Mouse (Mus musculus): ENCODE data around the gene Ccin. TPM values are rescaled to one million over a fixed set of nuclear protein-coding genes. Genes with fewer than 3 reads are reported as not detected.

Gene Ccin
- polyA plus RNA-seq (2015; fragmentation: Nextera tagmentation; extraction: Ambion mirVana): not detected in 2 replicates

DNA sequence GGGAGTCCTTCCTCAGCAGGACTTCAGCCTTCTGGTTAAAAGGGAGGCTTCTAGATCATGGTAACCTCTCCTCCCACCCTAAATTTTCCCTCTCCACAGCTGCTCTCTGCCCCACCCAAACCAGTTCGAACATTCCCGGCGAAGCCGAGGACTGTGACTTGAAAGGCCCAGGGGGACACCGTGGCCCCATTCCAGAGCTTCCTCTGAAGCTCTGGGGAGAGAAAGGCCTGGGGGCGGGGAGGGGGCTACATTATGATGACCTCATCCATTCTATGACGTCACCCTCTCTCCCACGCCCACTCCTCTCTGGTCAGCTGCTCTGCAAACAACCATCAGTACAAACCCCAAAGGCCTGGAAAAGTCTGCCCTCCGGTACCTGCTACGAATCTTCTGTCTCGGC is at the start of gene Ccin:
Gene Ccin (plus strand): TSS at position 303 of the 400 bp plus-strand sequence.
- H3K4me3 ChIP-seq: peak within 1 kb of the TSS; percentile 37
- no peak within 1 kb of the TSS for H3K27ac ChIP-seq
- H3K4me2 ChIP-seq: peak within 1 kb of the TSS; percentile 67
- WGBS: 78% methylated on average over 11 of the region's 11 CpGs
- 0 out of 2 replicates have a peak, but pooled peaks cover 9% of the 10 kb centered on the region for H3K27me3 ChIP-seq
- no peak for ATAC-seq
- H3K9ac ChIP-seq: peak within 1 kb of the TSS; percentile 66
- H3K9me3 ChIP-seq (replicated peaks): no peaks in the 10 kb centered on the region
- H3K4me1 ChIP-seq: peaks cover 25% of the 10 kb centered on the region
- no peaks in the 10 kb centered on the region for H3K36me3 ChIP-seq (ENCODE audit: poor library complexity, severe bottlenecking)

DNA sequence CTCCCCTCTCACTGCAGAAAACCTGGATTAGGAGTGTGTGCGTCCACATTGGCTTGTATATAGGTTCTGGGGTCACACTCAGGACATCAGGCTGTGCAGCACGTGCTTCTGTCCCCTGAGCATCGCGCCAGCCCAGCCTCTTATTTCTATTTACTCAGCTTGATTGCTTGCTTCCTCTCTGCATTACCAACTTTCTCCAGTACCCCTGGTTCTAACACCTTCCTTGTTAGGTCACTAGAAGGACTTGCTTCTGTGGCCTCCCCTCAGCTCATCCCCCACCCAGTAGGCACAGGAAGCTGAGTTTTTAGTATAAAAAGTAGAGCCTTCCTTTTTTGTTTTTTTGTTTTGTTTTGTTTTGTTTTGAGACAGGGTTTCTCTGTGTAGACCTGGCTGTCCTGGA is 47.1 kb upstream of the Ccin start:
- H3K9ac ChIP-seq: no peak overlapping the region
- H3K4me2 ChIP-seq: no peak overlapping the region
- 95% methylated on average over 4 of the region's 4 CpGs for WGBS
- H3K9me3 ChIP-seq (replicated peaks): no peaks in the 10 kb centered on the region
- peaks cover 54% of the 10 kb centered on the region for H3K36me3 ChIP-seq (ENCODE audit: poor library complexity, severe bottlenecking)
- no peaks in the 10 kb centered on the region for H3K27me3 ChIP-seq
- H3K4me1 ChIP-seq: no peaks in the 10 kb centered on the region
- no peak overlapping the region for H3K27ac ChIP-seq
- ATAC-seq: no peak
- H3K4me3 ChIP-seq: no peak overlapping the region

DNA sequence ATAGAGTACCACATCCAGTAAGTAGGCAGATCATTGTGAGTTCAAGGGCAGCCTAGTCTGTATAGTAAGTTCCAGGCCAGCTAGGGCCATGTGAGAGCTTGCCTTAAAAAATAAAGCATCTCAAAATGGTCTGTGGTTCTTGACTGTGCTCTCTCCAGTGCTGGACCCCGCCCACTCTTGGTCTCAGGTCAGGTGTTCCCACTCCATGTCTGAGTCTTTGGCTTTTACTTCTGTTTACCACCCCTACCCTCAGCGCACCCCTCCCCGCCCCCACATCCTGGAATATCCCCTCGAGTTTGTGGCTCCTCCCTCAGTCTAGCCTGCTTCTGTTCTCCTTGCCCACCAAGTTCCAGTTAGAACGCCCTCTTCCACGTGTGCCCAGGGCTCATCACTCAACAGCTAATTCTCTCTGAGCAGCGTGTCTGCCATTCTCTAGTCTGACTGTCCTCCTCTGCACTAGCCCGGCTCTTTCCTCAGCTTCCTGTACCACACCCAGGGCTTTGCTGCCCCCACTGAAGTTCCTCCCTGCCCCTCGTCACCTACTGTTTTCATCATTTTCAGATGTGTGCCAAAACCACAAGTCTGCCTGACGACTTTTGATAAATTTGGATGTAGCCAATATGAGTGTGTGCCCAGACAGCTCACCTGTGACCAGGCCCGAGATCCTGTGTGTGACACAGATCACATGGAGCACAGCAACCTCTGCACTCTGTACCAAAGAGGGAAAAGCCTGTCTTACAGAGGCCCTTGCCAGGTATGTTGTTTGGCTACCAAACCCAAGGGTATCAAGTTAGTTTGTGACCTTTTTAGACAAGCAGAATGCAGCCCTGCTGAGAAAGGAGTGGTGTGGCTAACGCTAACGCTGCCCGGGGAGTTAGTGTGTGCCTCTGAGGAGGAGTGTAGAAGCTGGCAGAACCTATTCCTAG is 46.3 kb upstream of the Ccin start:
- WGBS: 83% methylated on average over 14 of the region's 14 CpGs
- H3K27me3 ChIP-seq: no peaks in the 10 kb centered on the region
- no peak for ATAC-seq
- H3K27ac ChIP-seq: no peak overlapping the region
- H3K4me3 ChIP-seq: no peak overlapping the region
- no peaks in the 10 kb centered on the region for H3K4me1 ChIP-seq
- H3K36me3 ChIP-seq (ENCODE audit: poor library complexity, severe bottlenecking): peaks cover 52% of the 10 kb centered on the region
- no peaks in the 10 kb centered on the region for H3K9me3 ChIP-seq (replicated peaks)
- H3K9ac ChIP-seq: no peak overlapping the region
- H3K4me2 ChIP-seq: no peak overlapping the region

DNA sequence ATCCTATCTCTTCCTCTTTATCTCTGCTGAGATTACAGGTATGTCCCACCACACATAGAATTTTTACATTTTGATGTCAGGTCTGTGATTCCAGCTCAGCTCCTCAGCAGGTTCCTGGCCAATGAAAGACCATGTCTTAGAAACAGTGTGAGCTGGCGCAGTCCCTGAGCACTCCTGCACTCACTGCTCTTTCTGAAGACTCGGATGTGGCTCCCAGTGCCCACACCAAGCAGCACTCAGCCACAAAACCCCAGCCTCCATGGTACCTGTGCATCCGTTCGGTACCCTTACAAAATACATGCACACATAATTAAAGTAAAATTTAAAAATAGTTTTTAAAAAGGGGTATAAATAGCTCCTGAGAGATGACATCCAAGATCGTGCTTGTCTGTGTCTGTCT is 42.0 kb upstream of the Ccin start:
- 85% methylated on average over 5 of the region's 5 CpGs for WGBS
- H3K36me3 ChIP-seq (ENCODE audit: poor library complexity, severe bottlenecking): peaks cover 60% of the 10 kb centered on the region
- H3K9me3 ChIP-seq (replicated peaks): no peaks in the 10 kb centered on the region
- H3K27me3 ChIP-seq: no peaks in the 10 kb centered on the region
- H3K27ac ChIP-seq: no peak overlapping the region
- H3K4me1 ChIP-seq: no peaks in the 10 kb centered on the region
- no peak for ATAC-seq
- no peak overlapping the region for H3K9ac ChIP-seq
- H3K4me2 ChIP-seq: no peak overlapping the region
- no peak overlapping the region for H3K4me3 ChIP-seq

DNA sequence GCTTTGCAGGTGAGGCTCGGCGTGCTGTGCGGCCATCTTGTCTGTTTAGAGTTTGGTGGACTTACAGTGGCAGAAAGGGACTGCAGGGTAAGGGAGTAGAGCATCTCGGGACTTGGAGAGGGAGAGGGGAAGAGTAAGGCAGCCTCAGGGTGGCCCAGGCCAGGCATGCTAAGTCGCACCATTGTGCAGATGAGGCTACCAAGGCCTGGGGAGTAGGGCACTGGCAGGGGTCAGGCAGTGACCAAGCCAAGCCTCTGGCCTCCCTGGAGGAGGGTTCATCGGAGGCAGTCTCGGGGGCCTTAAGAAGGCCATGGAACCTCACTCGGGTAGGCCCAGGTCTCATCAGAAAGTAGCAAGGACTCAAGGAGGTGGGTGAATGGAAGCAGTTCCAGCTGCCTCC is 40.9 kb upstream of the Ccin start:
- H3K4me3 ChIP-seq: no peak overlapping the region
- no peak overlapping the region for H3K4me2 ChIP-seq
- no peak overlapping the region for H3K27ac ChIP-seq
- no peaks in the 10 kb centered on the region for H3K4me1 ChIP-seq
- H3K36me3 ChIP-seq (ENCODE audit: poor library complexity, severe bottlenecking): peaks cover 58% of the 10 kb centered on the region
- H3K9me3 ChIP-seq (replicated peaks): no peaks in the 10 kb centered on the region
- no peaks in the 10 kb centered on the region for H3K27me3 ChIP-seq
- 80% methylated on average over 8 of the region's 8 CpGs for WGBS
- ATAC-seq: no peak
- no peak overlapping the region for H3K9ac ChIP-seq

DNA sequence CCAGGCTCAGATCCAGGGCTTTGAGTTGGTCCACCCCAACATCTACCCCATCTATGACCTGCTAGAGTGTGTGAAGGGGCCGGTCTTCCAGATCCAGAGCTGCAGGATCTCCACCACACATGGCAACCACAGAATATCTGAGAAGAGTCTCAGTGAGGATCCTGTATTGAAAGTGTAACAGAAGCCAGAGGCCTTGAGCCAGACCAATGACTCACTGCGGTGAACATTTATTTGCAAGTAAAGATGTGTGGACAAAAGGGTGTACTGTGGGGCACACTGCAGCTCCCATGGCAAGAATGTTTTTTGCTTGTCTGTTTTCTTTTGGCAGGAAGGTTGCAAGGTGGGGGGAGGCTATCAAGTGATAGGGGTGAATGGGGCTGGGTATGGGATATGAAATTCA is 35.7 kb upstream of the Ccin start:
- Histone ChIP-seq H3K9ac (no peak overlapping the region), H3K4me1 (no peaks in the 10 kb centered on the region), H3K4me2 (no peak overlapping the region), H3K36me3 (ENCODE audit: poor library complexity, severe bottlenecking) (peaks cover 23% of the 10 kb centered on the region), H3K4me3 (no peak overlapping the region), H3K27me3 (no peaks in the 10 kb centered on the region), H3K9me3 (replicated peaks) (no peaks in the 10 kb centered on the region), H3K27ac (no peak overlapping the region)
- 97% methylated on average over 2 of the region's 2 CpGs for WGBS
- no peak for ATAC-seq

DNA sequence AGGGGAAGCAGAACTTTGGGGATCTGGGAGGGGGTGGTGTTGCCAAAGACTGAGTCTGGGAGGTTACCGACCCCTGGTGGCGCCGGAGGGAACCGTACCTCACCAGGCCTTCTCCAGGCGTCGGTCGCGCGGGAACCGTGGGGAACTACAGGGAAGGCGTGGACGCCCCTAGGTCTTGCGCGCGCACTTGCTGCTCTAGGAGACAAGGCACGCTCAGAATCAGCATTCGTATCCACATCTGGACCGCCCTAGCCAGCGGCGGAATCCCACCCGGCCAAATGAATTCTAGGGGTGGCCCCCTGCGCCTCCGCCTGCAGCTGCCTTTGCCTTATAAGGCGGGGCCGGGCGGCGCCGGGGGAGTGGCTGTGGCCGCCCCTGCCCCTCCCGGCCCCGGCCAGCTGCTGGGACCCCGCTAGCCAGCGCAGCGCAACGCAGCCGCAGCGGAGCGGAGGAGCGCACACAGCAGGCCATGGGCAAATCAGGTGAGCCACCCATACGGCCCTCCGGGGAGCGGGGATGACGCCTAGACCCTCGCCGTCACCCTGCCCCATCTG is 25.9 kb upstream of the Ccin start, which contains the start of gene Glipr2:
Gene Glipr2 (plus strand): TSS at position 110 of the 554 bp plus-strand sequence.
- Histone ChIP-seq H3K27ac (peak within 1 kb of the TSS; percentile 81), H3K4me2 (peak within 1 kb of the TSS; percentile 89), H3K36me3 (ENCODE audit: poor library complexity, severe bottlenecking) (no peaks in the 10 kb centered on the region), H3K9me3 (replicated peaks) (no peaks in the 10 kb centered on the region), H3K27me3 (no peaks in the 10 kb centered on the region), H3K4me3 (peak within 1 kb of the TSS; percentile 74), H3K4me1 (peaks cover 14% of the 10 kb centered on the region), H3K9ac (peak within 1 kb of the TSS; percentile 83)
- peak; percentile 89 for ATAC-seq
- 0% methylated on average over 45 of the region's 45 CpGs for WGBS

DNA sequence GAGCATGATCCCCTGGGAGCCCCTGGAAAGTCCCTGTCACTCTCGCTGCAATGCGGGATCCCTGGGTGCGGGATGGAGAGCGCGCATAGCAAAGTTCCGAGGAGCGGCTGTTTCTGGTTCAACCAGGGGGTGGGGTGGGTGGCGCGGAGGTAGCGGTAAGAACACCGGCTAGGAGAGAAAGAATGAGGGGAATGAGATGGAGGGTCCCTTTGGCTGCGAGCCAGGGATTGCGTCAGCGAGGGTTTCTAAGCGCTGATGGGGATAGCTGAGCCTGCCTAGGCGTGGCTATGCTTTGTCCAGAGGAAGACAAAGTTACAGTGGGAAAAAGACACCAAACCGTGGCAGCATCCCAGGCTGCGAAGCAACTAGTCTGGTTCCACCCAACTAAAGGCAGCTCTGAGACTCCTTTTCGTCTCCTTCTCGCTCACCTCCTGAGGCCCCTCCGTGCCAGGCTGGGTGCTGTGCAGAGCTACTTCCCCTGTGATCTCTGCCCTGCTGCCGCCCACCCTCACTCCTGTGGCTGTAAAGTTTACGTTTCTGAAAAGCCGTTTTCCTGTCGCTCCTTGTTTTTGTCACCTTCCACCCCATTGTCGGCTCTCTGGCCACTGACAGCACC is 25.3 kb upstream of the Ccin start:
- Histone ChIP-seq H3K4me3 (peak overlapping the region; percentile 74), H3K4me1 (peaks cover 14% of the 10 kb centered on the region), H3K4me2 (peak overlapping the region; percentile 89), H3K27me3 (no peaks in the 10 kb centered on the region), H3K36me3 (ENCODE audit: poor library complexity, severe bottlenecking) (no peaks in the 10 kb centered on the region), H3K9me3 (replicated peaks) (no peaks in the 10 kb centered on the region), H3K27ac (peak overlapping the region; percentile 81), H3K9ac (peak overlapping the region; percentile 83)
- WGBS: under 1% methylated on average over 26 of the region's 26 CpGs
- peak; percentile 86 for ATAC-seq

DNA sequence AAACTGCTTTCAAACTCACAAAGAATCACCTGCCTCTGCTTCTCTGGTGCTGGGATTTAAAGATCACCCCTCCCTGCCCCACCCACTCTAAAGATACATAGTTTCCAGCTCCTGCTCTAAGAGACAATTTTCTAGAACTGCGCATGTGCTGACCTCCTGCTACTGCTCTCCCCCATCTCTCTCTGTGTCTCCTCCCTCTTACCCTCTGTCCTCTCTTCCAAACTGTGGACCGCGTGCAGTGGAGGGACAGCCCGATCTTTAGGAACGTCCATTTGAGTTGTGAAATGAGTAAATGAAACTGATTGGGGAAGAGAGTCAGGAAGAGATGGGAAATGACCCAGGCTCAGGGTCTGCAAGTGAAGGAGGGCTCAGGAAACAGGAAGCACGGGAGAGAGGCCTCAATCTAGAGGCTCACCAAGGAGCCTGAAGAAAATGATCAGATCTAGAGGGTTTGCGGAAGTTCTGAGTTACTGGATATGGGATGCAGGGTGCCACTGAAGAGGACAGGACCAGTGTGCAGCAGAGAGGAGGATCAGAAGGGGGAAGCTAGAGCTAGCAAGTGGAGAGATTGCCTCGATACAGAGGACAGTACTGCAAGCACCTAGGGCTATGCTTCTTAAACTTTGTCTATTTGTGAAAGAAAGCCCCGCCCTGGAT is 23.6 kb upstream of the Ccin start:
- Histone ChIP-seq H3K36me3 (ENCODE audit: poor library complexity, severe bottlenecking) (no peaks in the 10 kb centered on the region), H3K9me3 (replicated peaks) (no peaks in the 10 kb centered on the region), H3K9ac (no peak overlapping the region), H3K4me1 (peaks cover 14% of the 10 kb centered on the region), H3K27me3 (no peaks in the 10 kb centered on the region), H3K27ac (no peak overlapping the region), H3K4me3 (no peak overlapping the region), H3K4me2 (peak overlapping the region; percentile 9; the same call in 1 of the 2 replicates)
- WGBS: 74% methylated on average over 9 of the region's 9 CpGs
- no peak for ATAC-seq

DNA sequence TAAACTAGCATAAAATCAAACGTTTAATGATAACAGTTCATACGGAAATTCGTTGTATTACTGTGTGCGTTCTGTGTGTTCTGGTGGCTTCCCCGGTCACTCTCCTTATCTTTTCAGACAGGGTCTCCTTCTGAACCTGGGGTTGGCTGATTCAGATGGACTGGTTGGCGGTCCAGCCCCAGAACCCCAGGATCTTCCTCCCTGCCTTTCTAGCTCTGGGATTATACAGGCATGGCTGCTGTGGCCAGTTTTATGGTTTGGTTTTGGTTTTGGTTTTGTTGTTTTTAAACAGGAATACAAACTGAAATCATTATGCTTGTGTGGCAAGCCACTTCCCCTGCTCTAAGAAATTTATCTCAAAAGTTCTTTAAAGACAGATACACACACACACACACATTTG is 23.1 kb upstream of the Ccin start:
- H3K4me1 ChIP-seq: peaks cover 14% of the 10 kb centered on the region
- WGBS: 91% methylated on average over 6 of the region's 6 CpGs
- no peak overlapping the region for H3K27ac ChIP-seq
- H3K9me3 ChIP-seq (replicated peaks): no peaks in the 10 kb centered on the region
- H3K36me3 ChIP-seq (ENCODE audit: poor library complexity, severe bottlenecking): no peaks in the 10 kb centered on the region
- H3K4me3 ChIP-seq: no peak overlapping the region
- H3K9ac ChIP-seq: no peak overlapping the region
- H3K4me2 ChIP-seq: no peak overlapping the region
- no peaks in the 10 kb centered on the region for H3K27me3 ChIP-seq
- ATAC-seq: no peak

DNA sequence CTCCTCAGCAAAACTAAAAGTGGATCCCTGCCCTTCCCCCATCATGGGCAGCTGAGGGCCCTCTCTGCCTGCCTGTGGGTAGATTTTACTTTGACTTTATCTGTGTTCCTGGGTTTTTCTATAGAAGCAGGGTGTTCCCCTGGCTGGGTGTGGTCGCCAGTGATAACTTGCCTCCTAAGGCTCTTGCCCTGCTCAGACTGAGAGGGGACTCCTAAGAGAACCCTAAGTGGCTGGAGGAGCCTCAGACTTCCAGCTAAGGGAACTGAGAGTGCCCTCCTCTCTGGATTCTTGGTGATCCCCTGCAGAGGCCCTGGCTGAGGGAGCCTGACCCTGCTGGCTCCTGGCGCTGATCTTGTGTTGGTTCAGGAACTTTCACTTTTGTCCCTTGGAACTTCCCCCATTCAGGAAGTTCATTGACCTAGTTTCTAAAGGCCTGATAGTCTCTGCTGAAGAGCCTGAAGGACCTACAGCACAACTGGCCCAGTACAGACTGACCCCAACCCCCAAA is 18.9 kb upstream of the Ccin start:
- no peak overlapping the region for H3K9ac ChIP-seq
- WGBS: 51% methylated on average over 2 of the region's 2 CpGs
- peaks cover 12% of the 10 kb centered on the region for H3K4me1 ChIP-seq
- H3K9me3 ChIP-seq (replicated peaks): no peaks in the 10 kb centered on the region
- H3K4me2 ChIP-seq: no peak overlapping the region
- no peak overlapping the region for H3K4me3 ChIP-seq
- ATAC-seq: no peak
- H3K27ac ChIP-seq: no peak overlapping the region
- no peaks in the 10 kb centered on the region for H3K36me3 ChIP-seq (ENCODE audit: poor library complexity, severe bottlenecking)
- no peaks in the 10 kb centered on the region for H3K27me3 ChIP-seq
